Mouse (Mus musculus): Measurements from ENCODE around the gene Cnn2. TPM values are rescaled to one million over a fixed set of nuclear protein-coding genes. Genes with fewer than 3 reads are reported as not detected.
"Not testable (repeated sequence)": the region's sequence is repeated elsewhere in the genome, so short reads cannot be mapped to it uniquely, and the experiment has no call there.

Gene Cnn2
- polyA plus RNA-seq, 1 experiment from 2014 or later: 226 TPM

GRCm38 (mm10) chr10:79958140-79958816, 30.1 kb upstream of the Cnn2 start:
- peaks cover 15% of the 10 kb centered on the region for H3K27me3 ChIP-seq (ENCODE audit: poor library complexity, severe bottlenecking)
- WGBS: 16% methylated on average over 21 of the region's 21 CpGs
- no peaks in the 10 kb centered on the region for H3K9me3 ChIP-seq
- peak overlapping the region; percentile 24 for H3K4me3 ChIP-seq
- peaks cover 27% of the 10 kb centered on the region for H3K36me3 ChIP-seq (replicated peaks)
- peaks cover 39% of the 10 kb centered on the region for H3K4me1 ChIP-seq
- DNase-seq (ENCODE audit: extremely low spot score, low spot score): peak; percentile 76
- H3K27ac ChIP-seq: peak overlapping the region; percentile 51

- 38% methylated on average over 10 of the region's 10 CpGs for WGBS
- not testable (repeated sequence) for H3K9me3 ChIP-seq; DNase-seq (ENCODE audit: extremely low spot score, low spot score)
- Histone ChIP-seq H3K4me1 (peaks cover 39% of the 10 kb centered on the region), H3K36me3 (replicated peaks) (peaks cover 34% of the 10 kb centered on the region), H3K27me3 (ENCODE audit: poor library complexity, severe bottlenecking) (peaks cover 15% of the 10 kb centered on the region), H3K27ac (peak overlapping the region; percentile 91), H3K4me3 (peak overlapping the region; percentile 99)
Measured at GRCm38 (mm10) chr10:79959412-79959811, 29.0 kb upstream of the Cnn2 start.

GRCm38 (mm10) chr10:79959847-79960601, 28.4 kb upstream of the Cnn2 start, which contains the start of gene Wdr18:
Gene Wdr18 (plus strand): TSS chr10:79960152.
- H3K36me3 ChIP-seq (replicated peaks): peaks cover 40% of the 10 kb centered on the region
- peak; percentile 100 for DNase-seq (ENCODE audit: extremely low spot score, low spot score)
- H3K9me3 ChIP-seq: no peaks in the 10 kb centered on the region
- under 1% methylated on average over 61 of the region's 61 CpGs for WGBS
- H3K4me1 ChIP-seq: peaks cover 39% of the 10 kb centered on the region
- H3K4me3 ChIP-seq: peak within 1 kb of the TSS; percentile 99
- peaks cover 15% of the 10 kb centered on the region for H3K27me3 ChIP-seq (ENCODE audit: poor library complexity, severe bottlenecking)
- H3K27ac ChIP-seq: peak within 1 kb of the TSS; percentile 91

- Histone ChIP-seq H3K9me3 (no peaks in the 10 kb centered on the region), H3K27ac (peak overlapping the region; percentile 91), H3K27me3 (ENCODE audit: poor library complexity, severe bottlenecking) (peaks cover 9% of the 10 kb centered on the region), H3K4me1 (peaks cover 39% of the 10 kb centered on the region), H3K4me3 (peak overlapping the region; percentile 99), H3K36me3 (replicated peaks) (peaks cover 47% of the 10 kb centered on the region)
- DNase-seq (ENCODE audit: extremely low spot score, low spot score): no peak
- WGBS: 19% methylated on average over 10 of the region's 10 CpGs
Measured at GRCm38 (mm10) chr10:79960671-79961294, 27.6 kb upstream of the Cnn2 start.

- no peak overlapping the region for H3K27ac ChIP-seq
- H3K4me1 ChIP-seq: peaks cover 18% of the 10 kb centered on the region
- 89% methylated on average over 7 of the region's 7 CpGs for WGBS
- no peak overlapping the region for H3K4me3 ChIP-seq
- H3K9me3 ChIP-seq: no peaks in the 10 kb centered on the region
- peaks cover 78% of the 10 kb centered on the region for H3K36me3 ChIP-seq (replicated peaks)
- peaks cover 22% of the 10 kb centered on the region for H3K27me3 ChIP-seq (ENCODE audit: poor library complexity, severe bottlenecking)
- no peak for DNase-seq (ENCODE audit: extremely low spot score, low spot score)
Measured at GRCm38 (mm10) chr10:79964727-79965126, 23.7 kb upstream of the Cnn2 start.

GRCm38 (mm10) chr10:79965325-79965724, 23.1 kb upstream of the Cnn2 start:
- DNase-seq (ENCODE audit: extremely low spot score, low spot score): no peak
- H3K4me3 ChIP-seq: no peak overlapping the region
- no peaks in the 10 kb centered on the region for H3K9me3 ChIP-seq
- WGBS: 91% methylated on average over 5 of the region's 5 CpGs
- H3K36me3 ChIP-seq (replicated peaks): peaks cover 78% of the 10 kb centered on the region
- no peak overlapping the region for H3K27ac ChIP-seq
- peaks cover 28% of the 10 kb centered on the region for H3K27me3 ChIP-seq (ENCODE audit: poor library complexity, severe bottlenecking)
- peaks cover 13% of the 10 kb centered on the region for H3K4me1 ChIP-seq

GRCm38 (mm10) chr10:79966886-79967400, 21.4 kb upstream of the Cnn2 start:
- peaks cover 71% of the 10 kb centered on the region for H3K36me3 ChIP-seq (replicated peaks)
- DNase-seq (ENCODE audit: extremely low spot score, low spot score): no peak
- peaks cover 15% of the 10 kb centered on the region for H3K4me1 ChIP-seq
- no peaks in the 10 kb centered on the region for H3K9me3 ChIP-seq
- WGBS: 91% methylated on average over 5 of the region's 5 CpGs
- no peak overlapping the region for H3K27ac ChIP-seq
- 0 out of 2 replicates have a peak overlapping the region, but pooled peaks have one; percentile 6 for H3K4me3 ChIP-seq
- peaks cover 45% of the 10 kb centered on the region for H3K27me3 ChIP-seq (ENCODE audit: poor library complexity, severe bottlenecking)

- Histone ChIP-seq H3K4me3 (no peak overlapping the region), H3K36me3 (replicated peaks) (peaks cover 58% of the 10 kb centered on the region), H3K9me3 (no peaks in the 10 kb centered on the region), H3K27me3 (ENCODE audit: poor library complexity, severe bottlenecking) (peaks cover 57% of the 10 kb centered on the region), H3K4me1 (peaks cover 18% of the 10 kb centered on the region), H3K27ac (no peak overlapping the region)
- WGBS: 85% methylated on average over 1 of the region's 1 CpGs
- no peak for DNase-seq (ENCODE audit: extremely low spot score, low spot score)
Measured at GRCm38 (mm10) chr10:79968181-79968580, 20.2 kb upstream of the Cnn2 start.

GRCm38 (mm10) chr10:79969124-79969568, 19.2 kb upstream of the Cnn2 start:
- Histone ChIP-seq H3K27ac (no peak overlapping the region), H3K36me3 (replicated peaks) (peaks cover 55% of the 10 kb centered on the region), H3K4me3 (no peak overlapping the region), H3K4me1 (peaks cover 18% of the 10 kb centered on the region), H3K9me3 (no peaks in the 10 kb centered on the region), H3K27me3 (ENCODE audit: poor library complexity, severe bottlenecking) (peaks cover 66% of the 10 kb centered on the region)
- DNase-seq (ENCODE audit: extremely low spot score, low spot score): no peak
- 20% methylated on average over 3 of the region's 3 CpGs for WGBS

GRCm38 (mm10) chr10:79970415-79971182, 17.8 kb upstream of the Cnn2 start, which contains the start of gene Grin3b:
Gene Grin3b (plus strand): TSS chr10:79970715.
- H3K4me1 ChIP-seq: peaks cover 18% of the 10 kb centered on the region
- WGBS: 8% methylated on average over 47 of the region's 47 CpGs
- no peak for DNase-seq (ENCODE audit: extremely low spot score, low spot score)
- H3K27ac ChIP-seq: peak within 1 kb of the TSS; percentile 59; the same call in 1 of the 2 replicates
- no peaks in the 10 kb centered on the region for H3K9me3 ChIP-seq
- peaks cover 55% of the 10 kb centered on the region for H3K36me3 ChIP-seq (replicated peaks)
- H3K27me3 ChIP-seq (ENCODE audit: poor library complexity, severe bottlenecking): peaks cover 66% of the 10 kb centered on the region
- H3K4me3 ChIP-seq: peak within 1 kb of the TSS; percentile 50

- peaks cover 55% of the 10 kb centered on the region for H3K36me3 ChIP-seq (replicated peaks)
- peak overlapping the region; percentile 50 for H3K4me3 ChIP-seq
- peak overlapping the region; percentile 59; the same call in 1 of the 2 replicates for H3K27ac ChIP-seq
- DNase-seq (ENCODE audit: extremely low spot score, low spot score): no peak
- peaks cover 66% of the 10 kb centered on the region for H3K27me3 ChIP-seq (ENCODE audit: poor library complexity, severe bottlenecking)
- WGBS: 6% methylated on average over 21 of the region's 21 CpGs
- peaks cover 18% of the 10 kb centered on the region for H3K4me1 ChIP-seq
- H3K9me3 ChIP-seq: 0 out of 2 replicates have a peak, but pooled peaks cover 1% of the 10 kb centered on the region
Measured at GRCm38 (mm10) chr10:79971183-79971497, 17.2 kb upstream of the Cnn2 start.

- DNase-seq (ENCODE audit: extremely low spot score, low spot score): no peak
- Histone ChIP-seq H3K27ac (no peak overlapping the region), H3K36me3 (replicated peaks) (peaks cover 55% of the 10 kb centered on the region), H3K27me3 (ENCODE audit: poor library complexity, severe bottlenecking) (peaks cover 75% of the 10 kb centered on the region), H3K4me3 (no peak overlapping the region), H3K4me1 (peaks cover 18% of the 10 kb centered on the region), H3K9me3 (peaks cover 10% of the 10 kb centered on the region; the same call in 1 of the 2 replicates)
- WGBS: 73% methylated on average over 14 of the region's 14 CpGs
Measured at GRCm38 (mm10) chr10:79972831-79973230, 15.6 kb upstream of the Cnn2 start.

Data from forebrain, embryonic 10.5 days (tissue).